Mouse (Mus musculus) T-cell, adult 2 months (primary cell): ENCODE measurements around the gene Scarb1.

ENCODE experiments used
- DNase-seq: peaks from one replicate; pipeline ENCODE4 v3.0.0; 2022; ENCODE audit warnings: low spot score

The Scarb1 gene

DNA sequence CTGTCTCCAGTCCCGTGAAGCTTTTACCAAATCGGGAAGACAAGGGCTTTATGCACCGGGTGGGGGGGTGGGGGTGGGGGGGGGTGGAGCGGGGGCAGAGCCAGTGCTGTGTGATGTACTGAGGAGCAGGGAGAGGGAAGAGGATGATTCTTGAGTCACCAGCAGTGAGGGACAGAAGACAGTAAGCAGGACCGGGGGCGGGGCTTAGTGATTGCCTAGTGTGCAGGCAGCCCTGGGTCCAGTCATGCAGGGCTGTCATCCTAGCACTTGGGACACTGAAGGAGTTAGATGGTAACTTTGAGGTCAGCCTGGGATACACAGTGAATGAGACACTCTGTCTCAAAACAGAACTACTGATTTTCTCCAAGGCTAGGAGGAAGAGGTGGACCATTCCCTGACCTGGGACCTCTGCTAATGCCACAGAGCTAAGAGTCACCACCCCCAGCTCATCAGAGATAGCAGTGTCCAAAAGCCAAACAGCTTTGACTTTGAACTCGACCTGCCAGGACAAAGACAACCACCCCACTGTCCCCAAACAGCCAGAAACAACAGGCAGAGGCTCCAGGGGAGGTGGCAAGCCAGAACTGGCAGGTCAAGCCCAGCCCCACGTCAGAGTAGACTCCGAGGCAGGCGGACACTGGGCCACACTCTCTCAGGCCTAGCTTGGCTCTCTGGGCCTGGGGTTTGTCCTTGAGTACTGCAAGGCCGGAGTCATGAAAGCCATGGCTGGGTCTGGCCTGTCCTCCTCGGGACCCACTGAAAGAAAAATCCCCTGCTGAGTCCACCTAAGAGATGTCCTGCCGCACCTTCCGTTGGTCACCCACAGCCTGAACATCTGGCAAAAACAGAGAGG is 35.4 kb downstream of the Scarb1 start:
- DNase-seq = no peak

DNA sequence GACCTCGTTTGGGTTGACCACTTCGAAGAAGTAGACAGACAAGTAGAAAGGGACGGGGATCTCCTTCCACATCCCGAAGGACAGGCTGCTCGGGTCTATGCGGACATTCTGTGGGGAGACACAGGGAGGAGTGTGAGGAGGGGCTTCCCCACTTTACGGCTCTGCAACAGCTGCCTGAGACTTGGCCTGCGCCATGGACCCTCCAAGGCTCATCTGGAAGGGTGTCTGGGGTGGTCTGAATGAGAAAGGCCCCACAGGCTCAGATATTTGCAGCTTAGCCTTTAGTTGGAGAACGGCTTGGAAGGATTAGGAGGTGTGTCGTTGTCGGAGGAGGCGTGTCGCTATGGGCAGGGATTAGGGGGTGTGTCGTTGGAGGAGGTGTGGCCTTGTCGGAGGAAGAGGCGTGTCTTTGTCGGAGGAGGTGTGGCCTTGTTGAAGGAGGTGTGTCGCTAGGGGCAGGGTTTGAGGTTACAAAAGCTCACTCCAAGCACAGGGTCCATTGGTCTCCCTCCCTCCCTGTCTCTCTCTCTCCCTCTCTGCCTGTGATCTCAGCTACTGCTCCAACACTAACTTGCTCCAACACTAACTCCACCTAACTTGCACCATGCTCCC is 36.5 kb downstream of the Scarb1 start:
- DNase-seq = no peak

DNA sequence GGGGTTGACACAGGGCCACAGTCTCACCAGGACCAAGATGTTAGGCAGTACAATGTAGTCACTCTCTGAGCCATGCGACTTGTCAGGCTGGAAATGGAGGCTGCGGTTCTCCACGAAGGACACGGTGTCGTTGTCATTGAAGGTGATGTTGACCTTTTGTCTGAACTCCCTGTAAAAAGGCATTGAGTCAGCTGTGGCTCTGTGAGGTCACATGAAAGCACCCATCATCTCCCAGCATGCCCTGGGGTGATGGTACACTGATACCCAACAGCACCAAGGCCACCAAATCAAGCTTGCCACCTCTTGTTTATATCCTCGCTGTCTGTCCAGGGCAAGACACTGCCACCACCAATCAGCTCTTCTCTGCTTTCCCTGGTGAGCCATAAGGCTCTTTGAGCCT is 37.8 kb downstream of the Scarb1 start:
- DNase-seq = no peak

DNA sequence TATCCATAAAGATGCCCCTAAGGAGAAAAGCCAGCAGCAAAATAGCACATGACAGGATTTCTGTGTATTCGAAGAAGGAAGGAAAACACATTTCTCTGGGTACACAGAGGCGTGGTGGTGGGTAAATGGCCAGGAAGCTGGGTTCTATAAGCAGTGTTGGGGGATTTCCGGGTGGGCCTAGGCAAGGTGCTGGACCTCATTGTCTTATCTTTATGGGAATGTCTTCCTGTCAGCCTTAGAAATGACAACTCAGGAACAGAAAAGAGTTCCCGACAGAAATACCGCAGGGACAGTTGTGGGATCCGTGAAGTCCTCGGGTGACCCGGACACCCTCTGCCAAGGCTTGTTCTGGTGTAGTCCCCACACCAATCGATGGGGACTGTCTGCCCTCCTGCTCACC is 42.7 kb downstream of the Scarb1 start:
- DNase-seq = no peak

DNA sequence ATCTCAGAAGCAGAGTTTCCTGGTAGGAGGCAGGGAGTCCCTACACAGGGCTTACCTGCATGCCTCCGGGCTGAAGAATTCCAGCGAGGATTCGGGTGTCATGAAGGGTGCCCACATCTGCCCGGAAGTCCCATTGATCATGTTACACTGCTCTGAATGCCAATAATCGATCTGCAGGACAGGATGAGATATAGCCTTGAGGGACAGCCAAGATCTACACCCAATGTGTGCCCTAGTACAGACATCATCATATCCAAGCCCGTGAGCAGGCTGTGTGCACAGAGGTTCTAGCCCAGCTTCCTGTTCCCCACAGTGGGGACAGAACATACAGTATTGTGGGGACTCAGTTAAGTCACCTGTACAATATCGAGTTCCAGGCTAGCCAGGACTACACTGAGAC is 43.7 kb downstream of the Scarb1 start:
- DNase-seq = no peak

DNA sequence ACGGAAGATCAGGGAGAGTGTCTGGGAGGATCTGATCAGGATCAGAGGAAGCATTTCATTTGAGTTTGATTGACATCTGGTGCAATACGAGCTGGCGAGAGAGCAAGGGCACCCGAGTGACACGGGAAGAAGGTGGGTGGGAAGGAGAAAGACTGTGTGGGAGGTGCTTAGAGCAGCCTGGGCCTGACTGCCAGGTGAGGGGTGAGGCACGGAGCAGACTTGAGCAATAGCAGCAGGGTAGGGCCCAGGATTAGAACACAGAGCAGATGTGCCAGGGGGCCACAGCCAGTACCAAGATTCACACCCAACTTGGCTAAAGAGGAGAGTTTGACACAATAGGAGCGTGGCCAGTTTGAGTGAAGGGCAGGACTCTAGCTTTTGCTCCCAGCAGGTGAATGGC is 47.9 kb downstream of the Scarb1 start:
- no peak for DNase-seq

DNA sequence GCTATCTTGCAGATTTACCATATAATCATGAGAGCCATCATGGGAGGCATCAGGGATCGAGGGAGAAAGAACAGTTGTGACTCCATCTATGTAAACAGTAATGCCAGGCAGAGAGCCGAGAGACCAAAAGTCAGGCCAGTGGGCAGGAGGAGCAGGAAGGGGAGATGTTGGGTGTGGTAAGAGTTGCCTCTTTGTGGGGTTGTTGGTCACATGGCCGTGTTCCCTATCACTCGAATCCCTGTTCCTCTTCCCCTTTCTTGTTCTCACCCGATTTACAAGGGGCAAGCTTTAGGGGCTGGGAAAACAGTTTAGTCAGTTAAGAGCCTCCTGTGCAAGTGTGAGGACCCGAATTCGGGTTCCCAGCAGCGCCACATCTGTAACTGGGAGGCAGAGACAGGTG is 49.0 kb downstream of the Scarb1 start:
- no peak for DNase-seq

DNA sequence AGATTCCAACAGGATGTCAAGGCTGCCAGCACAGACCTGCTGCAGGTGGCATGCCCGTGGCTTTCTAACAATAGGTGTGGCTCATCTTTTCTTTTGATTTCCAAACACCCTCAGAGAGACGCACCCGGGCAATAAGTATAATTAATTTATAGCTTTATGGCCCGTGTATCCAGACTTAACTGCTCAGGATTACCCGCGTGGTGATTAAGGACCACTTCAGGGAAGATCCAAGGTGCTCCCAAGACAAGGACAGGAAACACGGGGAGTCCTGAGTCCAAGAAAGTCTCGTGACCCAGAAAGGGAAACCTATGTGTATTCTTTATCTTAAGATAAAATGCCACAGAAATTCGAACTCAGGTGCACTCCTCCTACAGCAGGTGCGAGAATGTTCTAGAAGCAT is 49.5 kb downstream of the Scarb1 start:
- DNase-seq = no peak

DNA sequence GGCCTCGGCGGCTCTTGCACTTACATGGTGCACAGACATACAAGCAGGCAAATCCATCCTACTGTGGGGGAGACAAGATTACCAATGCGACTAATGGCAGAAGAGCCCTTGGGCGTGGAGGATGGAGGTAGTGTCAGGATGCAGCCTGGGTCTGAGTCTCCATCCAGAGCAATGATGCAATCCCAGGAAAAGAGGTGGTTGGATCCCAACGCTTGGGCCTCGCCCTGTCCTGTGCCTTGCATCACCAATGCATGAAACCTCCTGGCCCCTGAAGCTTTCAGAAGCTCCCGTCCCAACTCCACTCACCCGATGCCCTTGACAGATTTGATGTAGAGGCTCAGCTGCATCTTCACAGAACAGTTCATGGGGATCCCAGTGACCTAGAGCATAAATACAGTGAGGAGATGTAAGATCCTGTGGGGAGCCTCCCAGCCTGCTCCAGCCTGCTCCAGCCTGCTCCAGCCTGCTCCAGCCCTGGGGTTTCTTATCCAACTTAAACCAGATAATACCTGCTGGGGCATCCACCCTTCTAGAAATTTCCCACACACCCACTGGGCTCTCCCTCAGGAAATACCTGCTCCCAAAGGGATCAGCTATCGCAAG is 53.7 kb downstream of the Scarb1 start:
- DNase-seq = no peak

DNA sequence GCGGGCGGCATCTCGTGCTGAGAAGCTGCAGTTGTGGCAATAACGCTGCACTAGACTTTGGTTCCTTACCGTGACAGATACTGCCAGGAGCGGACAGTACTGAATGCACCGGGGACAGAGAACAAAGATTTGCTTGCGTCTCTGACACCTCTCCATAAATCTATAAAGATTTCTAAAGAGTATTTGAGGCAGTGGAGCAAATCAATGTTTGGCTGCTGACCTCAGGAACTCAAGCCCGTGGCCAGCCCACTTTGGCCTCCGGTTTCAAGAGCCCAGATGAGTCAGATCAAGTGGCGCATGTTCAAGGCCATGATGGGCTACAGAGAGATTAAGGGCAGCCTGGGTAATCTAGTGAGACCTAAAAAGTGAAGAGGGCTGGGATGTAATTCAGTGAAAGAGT is 54.8 kb downstream of the Scarb1 start:
- no peak for DNase-seq

DNA sequence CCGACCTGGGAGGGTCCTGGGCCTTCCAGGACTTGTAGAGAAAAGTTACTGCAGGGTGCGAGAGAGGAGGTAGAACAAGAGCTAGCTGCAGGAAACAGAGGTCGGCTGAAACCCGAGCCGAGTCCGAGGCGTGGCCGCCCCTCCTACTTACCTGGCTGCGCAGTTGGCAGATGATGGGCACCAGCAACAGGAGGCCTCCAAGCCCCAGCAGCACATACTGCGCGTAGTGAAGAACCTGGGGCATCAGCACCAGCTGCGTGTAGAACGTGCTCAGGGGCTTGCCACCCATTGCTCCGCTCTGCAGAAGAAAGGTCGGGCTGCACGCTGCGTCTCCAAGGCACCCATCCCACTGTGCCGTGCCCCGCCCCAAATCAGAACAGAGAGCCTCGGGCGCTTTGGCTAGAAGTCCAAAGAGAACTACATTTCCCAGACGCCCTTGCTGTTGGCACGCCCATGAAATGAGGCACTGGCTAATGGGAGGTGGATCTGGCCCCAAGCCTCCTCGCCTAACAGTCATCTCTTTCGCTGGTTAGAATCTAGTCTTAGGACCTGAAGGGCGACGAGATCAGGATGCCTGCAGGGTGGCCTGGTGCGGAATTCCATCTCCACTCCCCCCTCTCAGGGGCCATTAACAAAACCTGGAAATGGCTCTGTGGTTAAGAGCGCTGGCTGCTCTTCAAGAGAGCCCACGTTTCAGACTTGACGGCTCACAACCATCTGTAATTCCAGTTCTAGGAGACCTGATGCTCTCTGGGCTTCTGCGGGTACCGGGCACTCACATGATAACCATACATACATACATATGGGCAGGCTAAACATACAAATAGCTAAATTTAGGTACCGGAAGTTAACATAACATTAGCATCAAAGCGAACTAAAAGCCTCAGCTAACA is 56.9 kb downstream of the Scarb1 start:
- DNase-seq = no peak

DNA sequence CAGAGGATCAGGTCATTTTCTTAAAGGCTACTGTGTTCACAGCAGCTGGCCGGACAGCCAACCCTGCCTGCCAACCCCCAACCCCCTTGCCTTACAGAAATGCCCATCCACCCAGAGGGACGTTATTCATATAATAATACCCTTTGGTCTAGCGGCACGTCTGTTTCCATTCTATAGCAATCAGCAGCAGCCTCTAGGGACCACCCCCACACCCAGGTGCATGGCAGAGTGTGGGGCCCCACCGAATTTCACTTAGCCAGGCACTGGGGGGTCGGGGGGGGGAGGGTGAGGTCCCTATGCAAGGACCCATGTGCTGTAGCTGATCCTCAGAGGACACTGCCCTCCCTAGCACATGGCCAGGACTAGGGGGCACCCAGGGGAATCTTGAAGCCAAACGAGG is 61.7 kb downstream of the Scarb1 start:
- no peak for DNase-seq

DNA sequence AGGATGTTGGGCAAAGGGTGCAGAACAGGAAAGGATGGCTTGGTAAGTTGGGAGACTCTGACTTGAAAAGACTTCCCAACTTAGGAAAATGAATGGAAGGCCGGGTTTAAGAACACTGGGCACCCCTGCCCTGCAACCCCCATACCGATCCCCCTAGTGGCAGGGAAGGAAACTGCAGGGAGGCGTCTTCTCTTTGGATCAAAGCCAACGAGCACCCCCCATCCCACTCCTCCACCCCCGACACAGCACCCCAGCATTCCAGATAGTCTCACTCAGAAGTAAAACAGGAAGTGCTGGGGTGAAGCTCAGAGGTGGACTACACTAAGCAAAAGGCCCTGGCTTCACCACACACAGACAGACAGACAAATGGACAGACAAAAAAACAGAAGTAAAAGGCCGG is 62.6 kb downstream of the Scarb1 start:
- DNase-seq = no peak

DNA sequence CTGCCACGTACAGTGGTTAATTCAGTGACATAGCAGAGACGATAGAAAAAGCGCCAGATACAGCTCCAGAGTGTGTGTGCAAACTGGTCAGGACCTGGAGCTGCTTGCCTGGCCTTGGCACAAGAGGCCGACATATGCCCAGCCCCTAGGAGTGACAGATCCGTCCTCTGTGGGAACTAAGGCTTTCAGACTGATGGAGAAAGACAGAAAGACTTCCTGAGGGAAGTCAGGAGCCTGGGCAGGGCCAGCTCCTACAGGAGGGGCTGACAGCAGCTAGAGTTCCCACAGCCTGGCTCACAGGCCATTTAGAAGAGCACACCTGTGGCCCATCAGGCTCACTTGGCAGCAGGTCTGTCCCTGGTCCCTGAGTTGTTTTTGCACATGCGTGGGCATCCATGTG is 63.6 kb downstream of the Scarb1 start:
- DNase-seq = no peak

DNA sequence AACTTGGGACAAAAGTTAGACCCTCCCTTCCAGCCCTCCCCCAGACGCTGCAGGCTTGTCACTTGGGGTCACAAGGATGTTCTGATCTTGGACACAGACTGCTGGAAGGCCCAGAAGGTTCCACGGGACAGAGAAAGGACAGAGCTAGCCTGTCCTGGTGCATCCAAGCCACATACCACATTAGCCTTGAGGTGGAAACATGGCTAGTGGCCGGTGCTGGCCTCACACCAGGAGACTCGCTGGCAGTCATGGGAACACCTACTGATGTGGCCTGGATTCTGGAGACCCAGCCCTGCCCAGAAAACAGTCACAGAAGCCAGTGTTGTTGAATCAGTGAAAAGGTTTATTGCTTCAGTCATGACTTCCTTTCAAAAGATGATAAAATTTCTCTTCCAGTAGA is 64.1 kb downstream of the Scarb1 start:
- no peak for DNase-seq

DNA sequence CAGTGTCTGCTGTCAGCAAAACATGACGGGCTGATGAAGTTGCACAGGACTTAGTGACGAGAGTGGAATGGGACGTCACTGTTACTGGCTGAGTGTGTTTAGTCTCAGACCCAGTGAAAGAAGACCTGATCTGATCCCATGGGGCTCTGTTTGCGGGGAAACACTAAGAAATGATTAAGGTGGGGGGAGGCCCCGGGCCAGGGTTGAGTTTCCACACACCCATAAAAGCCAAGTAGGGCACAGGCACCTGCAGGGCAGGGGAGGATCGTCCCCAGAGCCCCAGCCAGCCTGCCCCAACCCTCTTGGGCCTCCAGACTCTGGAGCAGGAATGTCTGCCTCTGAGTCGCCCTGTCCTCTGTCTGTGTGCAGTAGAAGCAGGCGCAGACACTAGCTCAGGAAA is 65.6 kb downstream of the Scarb1 start:
- no peak for DNase-seq

DNA sequence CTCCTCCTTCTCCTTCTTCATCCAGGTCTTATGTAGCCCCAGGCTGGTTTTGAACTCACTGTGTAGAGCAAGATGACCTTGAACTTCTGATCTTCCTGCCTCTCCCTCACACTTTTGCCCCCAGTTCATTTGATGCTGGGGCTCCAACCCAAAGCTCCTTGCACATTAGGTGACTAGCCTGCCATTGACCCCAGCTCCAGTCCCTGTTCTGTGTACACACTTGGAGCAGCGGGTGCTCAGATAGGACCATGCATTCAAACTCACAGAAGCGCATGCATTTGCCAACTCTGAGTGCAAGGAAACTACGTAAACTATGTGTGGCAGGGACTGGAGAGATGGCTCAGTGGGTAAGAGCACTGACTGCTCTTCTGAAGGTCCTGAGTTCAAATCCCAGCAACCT is 66.1 kb downstream of the Scarb1 start:
- no peak for DNase-seq

DNA sequence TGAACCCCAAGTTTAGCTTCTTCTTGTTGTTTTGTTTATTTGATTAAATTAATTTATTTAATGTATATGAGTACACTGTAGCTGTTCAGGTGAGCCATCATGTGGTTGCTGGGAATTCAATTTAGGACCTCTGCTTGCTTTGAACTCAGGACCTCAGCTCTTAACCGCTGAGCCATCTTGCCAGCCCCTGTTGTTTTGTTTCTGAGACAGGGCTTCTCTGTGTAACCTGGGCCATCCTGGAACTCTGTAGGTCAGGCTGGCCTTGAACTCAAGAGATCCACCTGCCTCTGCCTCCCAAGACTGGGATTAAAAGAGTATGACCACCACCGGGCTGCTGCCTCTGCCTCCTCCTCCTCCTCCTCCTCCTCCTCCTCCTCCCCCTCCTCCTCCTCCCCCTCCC is 66.7 kb downstream of the Scarb1 start:
- no peak for DNase-seq

DNA sequence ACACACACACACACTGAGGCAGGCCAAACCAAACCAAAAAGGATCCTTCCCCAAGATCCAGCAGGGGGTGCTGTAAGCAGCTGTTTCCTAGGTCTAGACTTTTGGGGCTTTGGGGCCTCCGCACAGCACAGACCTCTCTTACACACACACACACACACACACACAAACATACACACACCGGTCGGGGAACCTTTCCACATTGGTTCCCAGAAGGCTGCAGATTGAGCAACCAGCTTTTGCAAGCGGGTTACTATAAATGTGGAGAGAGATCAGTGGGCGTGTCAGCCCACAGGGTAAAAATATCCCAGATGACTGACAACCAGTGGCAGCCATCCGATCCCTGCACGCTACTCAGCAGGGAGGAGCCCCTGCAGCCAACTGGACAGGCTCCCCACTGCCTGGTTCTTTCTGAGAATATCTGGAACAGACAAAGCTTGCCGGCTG is 67.2 kb downstream of the Scarb1 start:
- peak; percentile 24 for DNase-seq

DNA sequence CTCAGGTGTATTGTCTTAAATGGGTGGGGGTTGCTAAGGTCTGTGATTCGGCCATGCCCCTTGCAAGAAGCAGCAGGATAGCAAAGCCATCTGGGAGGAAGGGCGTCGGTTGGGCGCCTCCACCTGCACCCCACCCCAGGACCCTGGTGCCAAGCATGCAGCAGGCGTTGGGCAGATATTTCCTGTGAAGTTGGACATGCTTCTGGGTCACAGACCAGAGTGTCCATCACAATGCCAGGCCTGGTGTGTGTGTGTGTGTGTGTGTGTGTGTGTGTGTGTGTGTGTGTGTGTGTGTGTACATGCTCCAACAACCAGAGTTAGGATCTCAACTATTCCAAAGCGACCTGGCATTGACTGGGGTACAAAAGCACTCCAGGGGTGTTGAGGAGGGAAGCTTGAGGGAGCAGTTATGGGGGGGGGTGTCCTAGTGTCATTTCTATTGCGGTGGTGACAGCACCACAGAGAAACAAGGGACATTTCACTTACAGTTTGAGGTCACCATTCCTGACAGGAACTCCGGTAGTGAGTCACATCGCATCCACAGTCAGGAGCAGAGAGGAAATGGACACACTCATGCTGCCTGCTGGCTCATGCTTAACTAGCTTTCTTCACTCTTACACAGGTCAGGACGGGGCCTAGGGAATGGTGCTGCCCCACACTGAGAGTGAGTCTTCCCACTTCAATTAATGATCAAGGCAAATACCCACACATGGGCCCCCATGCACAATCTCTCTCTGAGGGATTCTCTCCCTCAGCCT is 68.5 kb downstream of the Scarb1 start:
- DNase-seq = no peak

DNA sequence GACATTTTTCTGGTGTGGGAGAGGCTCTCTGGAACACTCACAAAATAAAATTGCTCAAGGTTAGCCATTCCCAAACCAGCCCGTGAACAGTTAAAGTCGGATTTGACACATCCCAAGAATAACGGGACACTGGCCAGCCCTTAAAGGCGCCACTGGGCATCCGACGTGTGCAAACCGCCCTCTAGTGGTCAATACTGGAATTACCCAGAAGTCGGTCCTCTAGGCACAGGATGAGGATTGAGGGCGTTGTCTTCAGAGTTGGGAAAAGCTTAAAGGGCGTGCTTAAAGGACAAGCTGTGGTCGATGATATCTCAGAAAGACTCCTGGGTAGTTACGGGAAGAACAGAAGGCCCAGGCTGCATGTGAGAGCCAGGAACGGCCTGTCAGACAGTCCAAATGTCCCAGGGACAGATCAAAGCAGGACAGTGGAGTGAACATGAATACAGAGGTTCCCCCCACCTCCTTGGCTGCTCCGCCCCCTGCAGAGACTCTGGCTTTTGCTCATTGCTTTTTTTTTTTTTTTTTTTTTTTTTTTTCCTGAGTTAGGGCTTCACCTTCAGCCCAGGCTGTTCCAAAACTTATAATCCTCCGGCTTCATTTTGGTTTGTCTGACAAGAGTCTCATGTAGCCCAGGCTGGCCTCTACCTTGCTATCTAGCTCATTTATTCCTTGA is 69.2 kb downstream of the Scarb1 start:
- DNase-seq = peak; percentile 52
